Mouse (Mus musculus) urinary bladder, adult 18-20 months (tissue): ENCODE measurements at regions not wholly inside any gene's neighbourhood (a gene's known extent, or its start where the extent isn't known, plus 50 kb on each side); places are given as distances from the start of the nearest gene placed in this dataset.

Experiments used
- DNase-seq, 2 experiments: peaks; one replicate each; pipeline ENCODE4 v3.0.0; 2022; ENCODE audit warnings: low spot score in 2 of 2, mixed read lengths in 2 of 2

DNA sequence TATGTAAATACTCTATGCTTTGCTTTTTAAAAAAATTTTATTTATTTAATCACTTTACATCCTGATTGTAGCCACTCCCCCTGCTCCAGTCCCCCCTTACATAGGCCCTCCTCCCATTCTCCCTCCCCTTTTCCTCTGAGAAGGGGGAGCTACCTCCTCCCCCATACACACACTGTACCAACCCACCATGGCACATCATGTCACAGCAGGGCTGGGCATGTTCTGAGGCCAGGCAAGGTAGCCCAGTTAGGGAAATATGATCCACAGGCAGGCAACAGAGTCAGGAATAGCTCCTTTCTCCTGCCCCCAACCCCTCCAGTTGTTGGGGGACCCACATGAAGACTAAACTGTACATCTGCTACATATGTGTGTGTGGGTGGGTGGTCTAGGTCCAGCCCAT is 1130.7 kb upstream of the Gulo start:
- no peak for DNase-seq

DNA sequence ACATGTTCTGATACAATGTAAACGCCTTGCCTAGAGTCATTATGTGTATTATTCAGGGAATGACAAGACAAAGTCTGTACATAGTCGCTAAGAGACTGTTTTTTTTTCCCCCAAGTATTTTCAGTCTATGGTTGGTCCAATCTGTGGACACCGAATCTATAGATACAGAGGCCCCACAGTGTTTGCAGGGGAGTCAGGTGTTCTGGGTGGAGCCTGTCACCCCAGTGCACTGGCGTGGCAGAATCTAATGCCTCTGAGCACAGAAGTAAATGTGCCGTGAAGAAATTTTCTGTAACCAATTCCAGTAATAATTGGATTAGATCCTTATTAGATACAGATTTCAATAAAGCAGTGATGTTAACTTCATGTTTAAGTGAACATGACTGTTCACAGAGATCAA is 1130.1 kb upstream of the Gulo start:
- no peak for DNase-seq

DNA sequence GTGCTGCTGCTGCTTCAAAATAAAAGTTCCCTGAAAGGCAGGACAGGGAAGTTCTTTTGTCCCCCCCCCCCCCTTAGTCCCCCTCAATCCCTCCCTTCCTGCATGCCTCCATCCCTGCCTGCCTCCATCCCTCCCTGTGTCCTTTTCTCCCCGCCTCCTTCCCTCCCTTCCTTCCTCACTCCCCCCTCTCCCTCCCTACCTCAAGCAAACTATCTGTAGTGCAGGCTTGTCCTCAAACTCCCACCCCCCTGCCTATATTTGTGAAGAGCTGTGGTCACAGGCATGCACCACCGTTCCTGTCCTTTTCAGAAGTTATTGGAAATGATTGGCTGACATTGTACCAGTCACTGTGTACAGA is 1127.1 kb upstream of the Gulo start:
- no peak for DNase-seq

DNA sequence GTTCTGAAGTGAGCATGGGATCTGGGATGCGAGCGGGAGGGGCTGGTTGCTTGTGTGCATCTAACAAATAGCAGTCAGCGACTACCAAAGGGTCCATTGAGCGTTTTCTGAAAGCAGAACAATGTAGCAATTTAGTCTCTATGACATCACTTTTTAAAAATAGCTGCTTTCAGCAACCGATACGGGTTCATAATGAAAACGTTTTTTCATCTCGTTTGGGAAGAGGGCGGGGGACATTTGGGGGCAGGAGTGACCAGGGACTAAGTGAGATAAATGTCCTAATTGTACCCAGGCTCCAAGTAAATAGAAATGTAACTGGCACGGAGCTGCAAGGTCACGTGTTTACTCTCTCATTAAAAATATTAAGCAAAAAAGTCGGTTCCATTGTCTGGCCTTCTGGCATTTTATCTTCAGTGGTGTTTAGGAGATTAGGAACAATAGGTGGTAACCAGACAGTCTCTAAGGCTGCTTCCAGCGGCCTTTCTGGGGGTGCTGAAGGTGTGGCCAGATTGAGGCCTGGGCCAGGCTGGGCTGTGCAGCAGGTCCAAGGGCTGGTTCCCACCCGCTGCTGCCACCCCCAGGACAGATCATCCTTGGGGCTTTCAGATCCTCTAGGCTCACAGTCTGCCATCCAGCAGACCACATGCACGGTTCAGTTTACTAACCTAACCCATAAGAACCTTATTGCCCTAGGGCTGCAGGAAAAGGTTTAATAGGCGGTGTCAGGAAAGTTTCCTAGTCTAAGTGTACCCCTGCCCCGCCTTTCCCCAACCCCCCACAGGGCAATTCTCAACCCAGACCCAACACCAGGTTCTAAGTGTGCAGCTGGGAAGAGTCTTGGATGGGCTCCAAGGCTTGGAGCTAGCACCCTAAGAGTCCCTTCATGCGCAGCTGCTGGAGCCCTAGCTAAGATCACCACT is 1126.5 kb upstream of the Gulo start:
- no peak for DNase-seq

DNA sequence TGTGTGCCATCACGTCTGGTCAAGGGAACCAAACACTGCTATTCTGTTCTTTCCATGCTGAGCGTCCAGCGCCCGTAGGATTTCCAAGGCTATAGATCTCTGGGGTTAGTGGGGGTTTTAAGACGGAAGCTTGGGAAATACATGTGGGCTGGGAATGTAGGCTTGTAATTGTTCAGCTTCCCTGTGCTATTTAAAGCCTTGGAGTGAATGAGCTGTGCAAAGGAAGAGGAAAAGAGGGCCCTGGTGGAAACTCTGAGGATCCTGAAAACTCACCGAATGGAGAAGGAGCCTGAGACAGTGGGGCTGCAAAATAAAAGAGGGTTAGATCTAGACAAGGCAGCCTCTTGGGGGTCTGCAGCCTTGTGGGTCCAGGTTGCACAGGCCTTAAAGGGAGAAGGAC is 1124.2 kb upstream of the Gulo start:
- DNase-seq, result no peak

DNA sequence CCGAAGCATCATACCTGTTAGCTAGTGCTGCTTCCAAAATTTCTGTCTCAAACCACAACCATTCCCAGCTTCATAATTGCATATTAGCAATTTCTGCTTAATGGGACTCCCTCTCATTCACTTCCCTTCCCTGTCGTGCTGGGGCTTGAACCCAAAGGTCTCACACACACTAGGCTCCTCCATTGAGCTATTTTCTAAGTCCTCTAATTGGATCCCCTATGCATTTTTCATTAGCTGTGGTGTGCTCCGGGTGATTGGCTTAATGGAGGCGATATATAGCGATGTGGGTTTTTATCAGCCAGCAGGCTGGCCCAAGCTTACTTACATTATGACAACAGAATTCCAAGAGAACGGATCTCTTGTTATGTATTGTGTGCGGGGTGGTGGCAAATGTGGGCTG is 1118.1 kb upstream of the Gulo start:
- DNase-seq, result no peak

DNA sequence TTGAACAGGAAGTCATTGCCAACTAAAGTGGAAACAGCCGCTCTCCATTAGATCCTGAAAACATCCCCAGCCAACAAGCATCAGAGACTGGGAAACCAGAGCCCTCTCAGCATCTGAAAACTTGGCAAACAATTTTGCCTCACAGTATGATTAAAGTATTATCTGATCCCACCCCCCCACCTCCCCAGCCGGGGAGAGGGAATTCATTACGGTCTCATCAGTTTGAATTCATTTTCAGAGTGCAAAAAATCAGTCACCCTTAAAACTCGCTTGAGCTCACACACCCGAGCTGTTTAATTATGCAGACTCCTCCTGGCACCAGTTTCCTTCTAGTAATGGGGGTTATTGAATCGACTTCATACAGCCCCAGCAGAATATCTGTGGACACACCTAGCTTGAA is 1117.2 kb upstream of the Gulo start:
- DNase-seq, result no peak

DNA sequence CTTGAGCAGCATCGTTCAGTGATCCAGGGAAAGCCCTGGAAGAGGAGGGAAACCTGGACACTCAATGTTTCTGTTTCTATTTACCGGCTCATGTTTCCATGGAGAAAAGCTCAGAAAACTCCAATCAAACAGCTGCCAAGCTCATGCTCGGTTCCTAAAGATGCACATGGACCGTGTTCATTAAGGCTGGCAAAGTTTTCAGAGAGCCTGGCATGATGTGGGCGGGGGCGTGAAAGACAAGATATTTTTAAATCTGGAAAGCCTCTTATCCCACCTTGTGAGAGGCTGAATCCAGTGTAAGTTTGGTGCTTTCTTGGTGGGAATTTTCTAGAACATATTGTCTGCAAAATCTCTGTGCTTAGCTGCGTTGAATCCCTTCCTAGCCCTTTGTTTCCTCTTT is 1114.3 kb upstream of the Gulo start:
- DNase-seq, result no peak
